Mouse (Mus musculus) embryo, embryonic 9.5 days (tissue): ENCODE data around the gene Reck.

Experiments
- DNase-seq: peaks from one replicate; pipeline ENCODE4 v3.0.0-alpha.2; 2017; ENCODE audit errors: extremely low spot score

Reck gene

DNA sequence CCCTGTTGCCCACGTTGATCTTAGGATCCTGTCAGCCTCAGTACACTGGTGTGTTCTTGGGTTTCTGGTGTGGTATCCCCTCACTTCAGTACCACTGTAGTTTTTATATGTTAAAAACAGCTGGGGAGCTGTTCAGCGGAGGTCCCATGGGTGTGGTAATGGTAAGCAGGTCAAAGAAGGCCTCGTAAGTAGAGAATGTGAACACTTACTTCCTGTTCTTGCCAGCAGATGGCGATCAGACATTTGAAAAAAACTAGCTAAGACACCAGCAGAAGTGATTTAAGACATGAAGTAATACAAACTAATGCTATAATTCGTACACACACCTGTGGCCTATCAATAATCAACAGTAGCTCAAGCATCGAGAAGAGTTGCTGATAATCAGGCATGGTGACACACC, 31.1 kb downstream of the Reck start:
- no peak for DNase-seq

DNA sequence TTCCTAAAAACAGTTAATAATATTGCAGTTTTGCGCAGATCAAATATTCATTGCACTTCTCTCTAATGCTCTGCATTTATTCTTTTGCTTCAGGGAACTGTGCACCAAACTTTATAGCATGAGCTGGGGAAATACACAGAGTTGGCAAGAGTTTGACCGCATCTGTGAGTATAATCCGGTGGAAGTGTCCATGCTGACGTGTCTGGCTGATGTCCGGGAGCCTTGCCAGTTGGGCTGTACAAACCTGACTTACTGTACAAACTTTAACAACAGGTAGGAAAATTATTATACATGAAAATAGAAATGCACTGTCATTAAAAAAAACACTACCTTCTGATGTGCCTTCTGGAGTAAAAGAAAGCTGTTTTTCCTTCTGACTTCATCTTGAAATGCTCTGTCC, 42.9 kb downstream of the Reck start:
- DNase-seq = no peak

DNA sequence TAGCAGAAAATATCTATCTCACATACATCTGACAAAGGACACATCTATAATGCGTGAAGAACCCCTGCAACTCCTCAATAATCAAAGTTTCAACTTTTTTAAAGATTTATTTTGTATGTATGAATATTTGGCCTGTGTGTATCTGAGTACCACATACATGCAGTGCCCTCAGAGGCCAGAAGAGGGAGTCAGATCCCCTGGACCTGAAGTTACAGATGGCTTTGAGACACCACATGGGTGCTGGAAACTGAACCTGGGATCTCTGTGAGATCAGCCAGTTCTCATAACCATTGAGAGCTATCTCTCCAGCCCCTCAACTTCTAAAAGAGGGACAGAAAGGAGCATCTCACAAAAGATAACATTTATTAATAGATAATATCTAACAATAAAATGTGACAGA, 45.3 kb downstream of the Reck start:
- DNase-seq = no peak

DNA sequence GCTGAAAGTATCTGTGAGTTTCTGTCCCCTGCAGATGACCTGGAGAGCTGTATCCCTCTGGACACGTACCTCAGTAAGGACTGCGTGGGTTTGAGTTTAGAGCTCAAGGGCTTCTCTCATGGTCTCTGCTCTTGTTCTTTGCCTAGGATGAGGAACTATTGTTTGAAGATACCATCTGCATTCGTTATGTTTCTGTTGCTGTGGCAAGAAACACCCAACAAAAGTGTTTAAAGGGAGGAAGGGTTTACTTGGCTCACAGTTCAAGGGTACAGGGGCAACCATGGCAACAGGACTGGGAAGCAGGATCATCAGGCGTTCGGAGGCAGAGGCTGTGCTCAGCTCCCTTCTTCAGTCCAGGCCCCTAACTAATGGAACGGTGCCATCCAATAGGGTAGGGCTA, 49.8 kb downstream of the Reck start:
- DNase-seq = no peak

DNA sequence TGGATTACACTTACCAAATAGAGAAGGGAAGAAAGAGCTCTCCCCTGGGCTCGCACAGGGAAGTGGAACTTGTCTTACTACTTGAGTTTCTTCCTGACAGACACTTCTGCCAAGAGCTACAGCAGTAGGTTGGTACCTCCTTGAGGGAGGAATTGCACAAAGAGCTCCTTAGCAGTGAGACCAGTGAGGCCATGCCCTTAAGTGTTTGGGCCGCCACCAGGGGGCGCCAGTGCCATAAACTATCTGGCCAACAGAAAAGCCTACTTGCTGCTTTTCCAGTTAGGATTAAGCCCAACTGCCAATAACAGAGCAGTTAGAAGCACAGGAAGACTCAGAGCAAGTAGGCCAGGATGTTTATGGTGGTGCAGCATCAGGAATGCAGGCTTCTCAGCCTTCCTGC, 50.4 kb downstream of the Reck start:
- DNase-seq = peak; percentile 78

DNA sequence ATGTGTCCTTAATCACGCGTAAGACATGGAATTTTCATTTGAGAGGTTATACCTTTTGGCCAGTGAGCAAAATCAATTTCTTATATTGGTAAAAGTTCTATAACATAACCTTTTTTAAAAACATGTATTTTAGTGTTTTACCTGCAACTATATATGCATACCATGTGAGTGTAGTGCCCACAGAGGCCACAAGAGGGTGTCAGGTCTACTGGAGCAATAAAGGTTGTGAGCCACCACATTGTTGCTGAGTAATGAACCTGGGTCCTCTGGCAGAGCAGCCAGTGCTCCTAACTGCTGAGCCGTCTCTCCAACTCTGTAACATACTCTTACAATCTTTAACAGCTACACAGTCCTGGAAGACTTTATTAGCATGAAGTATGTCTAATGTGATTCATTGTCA, 52.5 kb downstream of the Reck start:
- no peak for DNase-seq

DNA sequence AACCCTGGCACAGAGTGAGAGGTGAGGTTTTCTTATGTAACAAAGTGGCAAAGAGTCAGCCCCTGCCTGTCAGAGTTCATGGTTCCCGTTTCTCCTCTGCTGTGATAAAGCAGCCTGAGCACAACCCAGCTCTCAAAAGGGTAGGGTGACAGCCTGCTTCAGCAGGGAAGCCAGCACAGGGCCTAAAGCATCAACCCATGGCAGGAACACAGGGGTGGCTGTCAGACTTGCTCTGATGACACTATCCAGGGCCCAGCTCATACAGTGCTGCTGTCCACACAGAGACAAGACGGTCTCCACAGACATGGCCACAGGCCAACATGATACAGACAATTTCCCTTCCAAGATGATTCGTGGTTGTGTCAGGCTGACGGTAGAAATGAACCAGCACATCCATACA, 56.5 kb downstream of the Reck start:
- DNase-seq = no peak

DNA sequence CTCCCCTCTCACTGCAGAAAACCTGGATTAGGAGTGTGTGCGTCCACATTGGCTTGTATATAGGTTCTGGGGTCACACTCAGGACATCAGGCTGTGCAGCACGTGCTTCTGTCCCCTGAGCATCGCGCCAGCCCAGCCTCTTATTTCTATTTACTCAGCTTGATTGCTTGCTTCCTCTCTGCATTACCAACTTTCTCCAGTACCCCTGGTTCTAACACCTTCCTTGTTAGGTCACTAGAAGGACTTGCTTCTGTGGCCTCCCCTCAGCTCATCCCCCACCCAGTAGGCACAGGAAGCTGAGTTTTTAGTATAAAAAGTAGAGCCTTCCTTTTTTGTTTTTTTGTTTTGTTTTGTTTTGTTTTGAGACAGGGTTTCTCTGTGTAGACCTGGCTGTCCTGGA, 60.9 kb downstream of the Reck start:
- no peak for DNase-seq

DNA sequence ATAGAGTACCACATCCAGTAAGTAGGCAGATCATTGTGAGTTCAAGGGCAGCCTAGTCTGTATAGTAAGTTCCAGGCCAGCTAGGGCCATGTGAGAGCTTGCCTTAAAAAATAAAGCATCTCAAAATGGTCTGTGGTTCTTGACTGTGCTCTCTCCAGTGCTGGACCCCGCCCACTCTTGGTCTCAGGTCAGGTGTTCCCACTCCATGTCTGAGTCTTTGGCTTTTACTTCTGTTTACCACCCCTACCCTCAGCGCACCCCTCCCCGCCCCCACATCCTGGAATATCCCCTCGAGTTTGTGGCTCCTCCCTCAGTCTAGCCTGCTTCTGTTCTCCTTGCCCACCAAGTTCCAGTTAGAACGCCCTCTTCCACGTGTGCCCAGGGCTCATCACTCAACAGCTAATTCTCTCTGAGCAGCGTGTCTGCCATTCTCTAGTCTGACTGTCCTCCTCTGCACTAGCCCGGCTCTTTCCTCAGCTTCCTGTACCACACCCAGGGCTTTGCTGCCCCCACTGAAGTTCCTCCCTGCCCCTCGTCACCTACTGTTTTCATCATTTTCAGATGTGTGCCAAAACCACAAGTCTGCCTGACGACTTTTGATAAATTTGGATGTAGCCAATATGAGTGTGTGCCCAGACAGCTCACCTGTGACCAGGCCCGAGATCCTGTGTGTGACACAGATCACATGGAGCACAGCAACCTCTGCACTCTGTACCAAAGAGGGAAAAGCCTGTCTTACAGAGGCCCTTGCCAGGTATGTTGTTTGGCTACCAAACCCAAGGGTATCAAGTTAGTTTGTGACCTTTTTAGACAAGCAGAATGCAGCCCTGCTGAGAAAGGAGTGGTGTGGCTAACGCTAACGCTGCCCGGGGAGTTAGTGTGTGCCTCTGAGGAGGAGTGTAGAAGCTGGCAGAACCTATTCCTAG, 61.7 kb downstream of the Reck start:
- DNase-seq = no peak

DNA sequence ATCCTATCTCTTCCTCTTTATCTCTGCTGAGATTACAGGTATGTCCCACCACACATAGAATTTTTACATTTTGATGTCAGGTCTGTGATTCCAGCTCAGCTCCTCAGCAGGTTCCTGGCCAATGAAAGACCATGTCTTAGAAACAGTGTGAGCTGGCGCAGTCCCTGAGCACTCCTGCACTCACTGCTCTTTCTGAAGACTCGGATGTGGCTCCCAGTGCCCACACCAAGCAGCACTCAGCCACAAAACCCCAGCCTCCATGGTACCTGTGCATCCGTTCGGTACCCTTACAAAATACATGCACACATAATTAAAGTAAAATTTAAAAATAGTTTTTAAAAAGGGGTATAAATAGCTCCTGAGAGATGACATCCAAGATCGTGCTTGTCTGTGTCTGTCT, 66.0 kb downstream of the Reck start:
- DNase-seq = no peak

DNA sequence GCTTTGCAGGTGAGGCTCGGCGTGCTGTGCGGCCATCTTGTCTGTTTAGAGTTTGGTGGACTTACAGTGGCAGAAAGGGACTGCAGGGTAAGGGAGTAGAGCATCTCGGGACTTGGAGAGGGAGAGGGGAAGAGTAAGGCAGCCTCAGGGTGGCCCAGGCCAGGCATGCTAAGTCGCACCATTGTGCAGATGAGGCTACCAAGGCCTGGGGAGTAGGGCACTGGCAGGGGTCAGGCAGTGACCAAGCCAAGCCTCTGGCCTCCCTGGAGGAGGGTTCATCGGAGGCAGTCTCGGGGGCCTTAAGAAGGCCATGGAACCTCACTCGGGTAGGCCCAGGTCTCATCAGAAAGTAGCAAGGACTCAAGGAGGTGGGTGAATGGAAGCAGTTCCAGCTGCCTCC, 67.1 kb downstream of the Reck start:
- DNase-seq = no peak

DNA sequence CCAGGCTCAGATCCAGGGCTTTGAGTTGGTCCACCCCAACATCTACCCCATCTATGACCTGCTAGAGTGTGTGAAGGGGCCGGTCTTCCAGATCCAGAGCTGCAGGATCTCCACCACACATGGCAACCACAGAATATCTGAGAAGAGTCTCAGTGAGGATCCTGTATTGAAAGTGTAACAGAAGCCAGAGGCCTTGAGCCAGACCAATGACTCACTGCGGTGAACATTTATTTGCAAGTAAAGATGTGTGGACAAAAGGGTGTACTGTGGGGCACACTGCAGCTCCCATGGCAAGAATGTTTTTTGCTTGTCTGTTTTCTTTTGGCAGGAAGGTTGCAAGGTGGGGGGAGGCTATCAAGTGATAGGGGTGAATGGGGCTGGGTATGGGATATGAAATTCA, 72.2 kb downstream of the Reck start:
- DNase-seq = no peak

DNA sequence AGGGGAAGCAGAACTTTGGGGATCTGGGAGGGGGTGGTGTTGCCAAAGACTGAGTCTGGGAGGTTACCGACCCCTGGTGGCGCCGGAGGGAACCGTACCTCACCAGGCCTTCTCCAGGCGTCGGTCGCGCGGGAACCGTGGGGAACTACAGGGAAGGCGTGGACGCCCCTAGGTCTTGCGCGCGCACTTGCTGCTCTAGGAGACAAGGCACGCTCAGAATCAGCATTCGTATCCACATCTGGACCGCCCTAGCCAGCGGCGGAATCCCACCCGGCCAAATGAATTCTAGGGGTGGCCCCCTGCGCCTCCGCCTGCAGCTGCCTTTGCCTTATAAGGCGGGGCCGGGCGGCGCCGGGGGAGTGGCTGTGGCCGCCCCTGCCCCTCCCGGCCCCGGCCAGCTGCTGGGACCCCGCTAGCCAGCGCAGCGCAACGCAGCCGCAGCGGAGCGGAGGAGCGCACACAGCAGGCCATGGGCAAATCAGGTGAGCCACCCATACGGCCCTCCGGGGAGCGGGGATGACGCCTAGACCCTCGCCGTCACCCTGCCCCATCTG, 82.0 kb downstream of the Reck start, which contains the start of gene Glipr2:
Glipr2 (plus strand) TSS at position 110 of the 554 bp plus-strand sequence.
- peak; percentile 91 for DNase-seq

DNA sequence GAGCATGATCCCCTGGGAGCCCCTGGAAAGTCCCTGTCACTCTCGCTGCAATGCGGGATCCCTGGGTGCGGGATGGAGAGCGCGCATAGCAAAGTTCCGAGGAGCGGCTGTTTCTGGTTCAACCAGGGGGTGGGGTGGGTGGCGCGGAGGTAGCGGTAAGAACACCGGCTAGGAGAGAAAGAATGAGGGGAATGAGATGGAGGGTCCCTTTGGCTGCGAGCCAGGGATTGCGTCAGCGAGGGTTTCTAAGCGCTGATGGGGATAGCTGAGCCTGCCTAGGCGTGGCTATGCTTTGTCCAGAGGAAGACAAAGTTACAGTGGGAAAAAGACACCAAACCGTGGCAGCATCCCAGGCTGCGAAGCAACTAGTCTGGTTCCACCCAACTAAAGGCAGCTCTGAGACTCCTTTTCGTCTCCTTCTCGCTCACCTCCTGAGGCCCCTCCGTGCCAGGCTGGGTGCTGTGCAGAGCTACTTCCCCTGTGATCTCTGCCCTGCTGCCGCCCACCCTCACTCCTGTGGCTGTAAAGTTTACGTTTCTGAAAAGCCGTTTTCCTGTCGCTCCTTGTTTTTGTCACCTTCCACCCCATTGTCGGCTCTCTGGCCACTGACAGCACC, 82.6 kb downstream of the Reck start:
- no peak for DNase-seq

DNA sequence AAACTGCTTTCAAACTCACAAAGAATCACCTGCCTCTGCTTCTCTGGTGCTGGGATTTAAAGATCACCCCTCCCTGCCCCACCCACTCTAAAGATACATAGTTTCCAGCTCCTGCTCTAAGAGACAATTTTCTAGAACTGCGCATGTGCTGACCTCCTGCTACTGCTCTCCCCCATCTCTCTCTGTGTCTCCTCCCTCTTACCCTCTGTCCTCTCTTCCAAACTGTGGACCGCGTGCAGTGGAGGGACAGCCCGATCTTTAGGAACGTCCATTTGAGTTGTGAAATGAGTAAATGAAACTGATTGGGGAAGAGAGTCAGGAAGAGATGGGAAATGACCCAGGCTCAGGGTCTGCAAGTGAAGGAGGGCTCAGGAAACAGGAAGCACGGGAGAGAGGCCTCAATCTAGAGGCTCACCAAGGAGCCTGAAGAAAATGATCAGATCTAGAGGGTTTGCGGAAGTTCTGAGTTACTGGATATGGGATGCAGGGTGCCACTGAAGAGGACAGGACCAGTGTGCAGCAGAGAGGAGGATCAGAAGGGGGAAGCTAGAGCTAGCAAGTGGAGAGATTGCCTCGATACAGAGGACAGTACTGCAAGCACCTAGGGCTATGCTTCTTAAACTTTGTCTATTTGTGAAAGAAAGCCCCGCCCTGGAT, 84.3 kb downstream of the Reck start:
- DNase-seq = no peak

DNA sequence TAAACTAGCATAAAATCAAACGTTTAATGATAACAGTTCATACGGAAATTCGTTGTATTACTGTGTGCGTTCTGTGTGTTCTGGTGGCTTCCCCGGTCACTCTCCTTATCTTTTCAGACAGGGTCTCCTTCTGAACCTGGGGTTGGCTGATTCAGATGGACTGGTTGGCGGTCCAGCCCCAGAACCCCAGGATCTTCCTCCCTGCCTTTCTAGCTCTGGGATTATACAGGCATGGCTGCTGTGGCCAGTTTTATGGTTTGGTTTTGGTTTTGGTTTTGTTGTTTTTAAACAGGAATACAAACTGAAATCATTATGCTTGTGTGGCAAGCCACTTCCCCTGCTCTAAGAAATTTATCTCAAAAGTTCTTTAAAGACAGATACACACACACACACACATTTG, 84.9 kb downstream of the Reck start:
- no peak for DNase-seq

DNA sequence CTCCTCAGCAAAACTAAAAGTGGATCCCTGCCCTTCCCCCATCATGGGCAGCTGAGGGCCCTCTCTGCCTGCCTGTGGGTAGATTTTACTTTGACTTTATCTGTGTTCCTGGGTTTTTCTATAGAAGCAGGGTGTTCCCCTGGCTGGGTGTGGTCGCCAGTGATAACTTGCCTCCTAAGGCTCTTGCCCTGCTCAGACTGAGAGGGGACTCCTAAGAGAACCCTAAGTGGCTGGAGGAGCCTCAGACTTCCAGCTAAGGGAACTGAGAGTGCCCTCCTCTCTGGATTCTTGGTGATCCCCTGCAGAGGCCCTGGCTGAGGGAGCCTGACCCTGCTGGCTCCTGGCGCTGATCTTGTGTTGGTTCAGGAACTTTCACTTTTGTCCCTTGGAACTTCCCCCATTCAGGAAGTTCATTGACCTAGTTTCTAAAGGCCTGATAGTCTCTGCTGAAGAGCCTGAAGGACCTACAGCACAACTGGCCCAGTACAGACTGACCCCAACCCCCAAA, 89.0 kb downstream of the Reck start:
- no peak for DNase-seq

DNA sequence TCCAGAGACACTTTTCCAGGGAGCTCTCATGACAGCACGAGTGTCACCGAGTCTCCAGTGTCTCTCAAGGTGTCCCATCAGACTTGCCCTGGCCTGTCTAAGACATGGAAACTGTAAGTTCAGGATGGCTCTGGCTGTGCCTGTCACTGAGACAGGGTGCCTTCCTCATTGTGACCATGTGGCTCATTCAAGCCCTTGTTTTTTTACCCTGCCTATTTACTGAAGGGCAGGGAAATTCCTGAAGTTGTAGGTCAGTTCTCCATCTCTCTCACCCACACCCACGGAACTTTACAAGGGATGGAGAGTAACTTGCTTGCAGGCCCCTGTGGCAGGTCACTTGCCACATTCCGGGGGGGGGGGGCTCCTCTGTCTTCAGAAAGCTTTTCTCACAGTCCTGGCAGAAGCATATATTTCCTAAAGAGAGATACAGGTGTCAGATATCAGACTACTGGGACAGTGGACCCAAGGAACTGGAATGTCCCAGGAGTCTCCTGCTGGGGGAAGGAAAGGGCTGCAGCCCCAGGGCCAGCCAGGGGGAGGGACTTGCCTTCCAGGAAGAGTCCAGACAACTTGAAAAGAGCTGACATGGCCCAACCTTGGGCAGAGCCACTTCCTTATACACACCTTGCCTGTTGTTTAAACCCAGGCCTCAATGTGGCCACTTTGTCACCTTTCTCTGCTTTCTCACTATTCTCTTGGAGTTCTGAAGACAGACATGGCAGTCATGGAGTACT, 89.8 kb downstream of the Reck start:
- no peak for DNase-seq

DNA sequence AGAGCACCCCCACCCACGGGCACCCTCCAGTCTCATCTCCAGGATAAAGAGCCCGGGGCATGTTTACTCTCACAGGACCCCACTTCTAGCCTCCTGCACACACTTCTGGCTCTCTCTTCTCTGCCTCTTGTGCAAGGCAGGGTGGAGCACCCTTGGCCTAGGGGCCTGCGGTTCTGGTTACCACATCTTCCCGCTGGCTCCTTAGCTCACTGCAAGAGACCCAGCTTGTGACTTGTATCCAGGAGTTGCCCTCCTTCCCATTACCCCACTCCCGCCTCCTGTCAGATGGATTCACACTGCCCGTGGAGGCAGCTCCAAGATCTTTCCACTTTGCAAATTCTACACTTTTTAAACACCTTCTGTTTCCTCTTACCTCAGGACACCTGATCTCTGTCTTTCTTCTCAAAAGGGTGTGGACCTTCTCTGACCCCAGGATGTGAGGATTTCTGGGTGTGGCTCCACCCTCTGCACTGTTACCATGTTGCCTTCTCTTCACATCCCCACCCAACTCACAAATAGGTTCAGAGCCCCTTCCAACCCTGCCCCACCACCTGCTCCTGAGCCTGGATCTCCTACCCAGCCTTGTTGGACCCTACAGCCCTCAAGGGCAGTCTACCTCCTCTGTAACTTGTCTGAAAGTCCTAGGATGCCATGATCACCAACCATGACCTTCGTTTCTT, 90.7 kb downstream of the Reck start:
- DNase-seq = no peak

DNA sequence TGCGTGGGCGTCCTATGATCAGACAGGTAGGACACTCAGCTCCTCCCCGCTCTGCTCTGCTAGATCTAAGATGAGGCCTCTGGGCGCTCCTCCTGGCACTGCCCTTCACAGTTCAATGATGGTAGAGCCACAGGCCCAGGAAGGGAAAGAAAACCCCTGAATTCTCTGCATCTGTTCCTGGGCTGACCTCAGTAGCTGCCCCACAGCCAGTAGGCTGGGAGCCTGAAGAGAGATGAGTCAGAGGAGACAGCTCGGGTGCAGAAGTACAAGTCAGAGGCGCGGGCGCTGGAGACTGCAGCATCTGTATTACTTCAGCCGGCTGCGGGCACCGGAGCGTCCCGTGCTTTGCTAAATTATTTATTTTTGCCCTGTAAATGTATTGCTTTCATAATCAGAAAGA, 93.3 kb downstream of the Reck start:
- no peak for DNase-seq

DNA sequence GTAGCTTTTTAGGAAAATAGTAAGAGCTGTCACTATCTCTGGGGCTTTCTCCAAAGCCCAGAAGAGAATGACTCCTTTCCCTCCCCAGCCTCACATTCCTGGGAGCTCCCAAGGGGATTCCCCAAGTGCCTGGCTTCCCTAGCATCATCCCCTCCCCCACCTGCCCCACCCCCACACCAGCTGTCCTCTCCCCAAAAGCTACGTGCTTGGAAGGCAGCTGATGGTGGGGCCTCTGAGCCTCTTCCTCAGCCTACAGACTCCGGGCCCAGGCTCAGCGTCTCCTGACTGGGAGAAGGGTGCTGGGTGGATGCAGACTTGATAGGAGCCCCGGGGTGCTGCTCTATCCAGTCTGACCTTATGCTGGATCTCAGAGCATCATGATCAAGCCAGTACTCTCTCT, 94.0 kb downstream of the Reck start:
- peak; percentile 53 for DNase-seq
